Mouse (Mus musculus) heart, adult 2 months (tissue): ENCODE measurements around the gene Tysnd1. TPM values are rescaled to one million over a fixed set of nuclear protein-coding genes. Genes with fewer than 3 reads are reported as not detected.

ENCODE experiments used
- DNase-seq, 2 experiments: peaks; one replicate each; pipeline ENCODE4 v3.0.0; 2021
- H3K27ac ChIP-seq: fragments of 200-600 bp; 2 replicates; pipeline ENCODE4 v1.8.1; 2022
- H3K27me3 ChIP-seq: fragments of 200-500 bp; 2 replicates; pipeline ENCODE4 v1.6.1; 2012; ENCODE audit warnings: mild to moderate bottlenecking, low read length, inconsistent platforms, mixed read lengths; ENCODE audit not compliant: control insufficient read depth, insufficient read depth
- H3K36me3 ChIP-seq: fragments of 200-500 bp; 2 replicates; pipeline ENCODE4 v1.6.1; 2012; ENCODE audit warnings: low read length, inconsistent platforms; ENCODE audit not compliant: control insufficient read depth, insufficient read depth
- H3K4me1 ChIP-seq: fragments of 200-500 bp; 2 replicates; pipeline ENCODE4 v1.6.1; 2011; ENCODE audit warnings: low read length; ENCODE audit not compliant: control insufficient read depth, insufficient read depth
- H3K4me3 ChIP-seq: fragments of 200-600 bp; 2 replicates; pipeline ENCODE4 v1.8.1; 2022
- H3K79me2 ChIP-seq: fragments of 200-500 bp; replicated peaks from 2 replicates; pipeline ENCODE4 v1.6.1; 2012; ENCODE audit warnings: mild to moderate bottlenecking, inconsistent platforms, low read length, moderate library complexity, mixed read lengths; ENCODE audit not compliant: control insufficient read depth, insufficient read depth
- H3K9ac ChIP-seq: fragments of 200-500 bp; 2 replicates; pipeline ENCODE4 v1.6.1; 2012; ENCODE audit warnings: low read depth, mild to moderate bottlenecking, control low read depth, inconsistent platforms, low read length, mixed read lengths
- CTCF ChIP-seq: fragments of 200-600 bp; IDR thresholded peaks from 2 replicates; pipeline ENCODE4 v1.8.1; 2022; ENCODE audit warnings: antibody characterized with exemption, mild to moderate bottlenecking, moderate library complexity
- EP300 ChIP-seq: fragments of 200-500 bp; IDR thresholded peaks from 2 replicates; pipeline ENCODE4 v1.6.1; 2011; ENCODE audit warnings: low read depth, low read length, control low read depth; ENCODE audit not compliant: insufficient read depth
- POLR2A ChIP-seq: fragments of 200-500 bp; IDR thresholded peaks from 2 replicates; pipeline ENCODE4 v1.6.1; 2011; ENCODE audit warnings: mild to moderate bottlenecking, low read depth, low read length, control low read depth; ENCODE audit not compliant: insufficient read depth
- WGBS: fragments of 180-500 bp; shearing (Covaris S2); methylation state at CpG from one replicate; pipeline ENCODE4 v1.1.7; 2018; 5-methylcytosine and 5-hydroxymethylcytosine counted together
- intact Hi-C: fragments of 180-260 bp; cut with DNase I; formaldehyde crosslinking; loops from one replicate; pipeline ENCODE4 v1.15.1; 2025
- polyA plus RNA-seq: library from polyadenylated mRNA; depleted of rRNA; stranded (reverse); fragments of >200 nt; gene quantifications from 2 replicates; pipeline ENCODE4 v1.2.3, GENCODE M21; 2012
- total RNA-seq, 2 experiments: library from RNA; stranded (reverse); gene quantifications; 2 replicates each; pipeline ENCODE4 v1.2.3; 2021

Gene Tysnd1
- total and polyA plus RNA-seq, 3 experiments: 20.2 to 27.2 (median 22.3) TPM

GRCm38 (mm10) chr10:61695703-61696559 lies 617 bp downstream of the Tysnd1 start:
- intact Hi-C loops: loop anchor here (2.0 kb wide), 2 partner anchors 17 to 39 kb away; no protein-coding TSS in a partner anchor

GRCm38 (mm10) chr10:61696560-61696823 lies 1.2 kb downstream of the Tysnd1 start:
- Histone ChIP-seq H3K27me3 (no peaks in the 10 kb centered on the region), H3K27ac (no peak overlapping the region), H3K9ac (peak overlapping the region; percentile 69), H3K79me2 (peaks cover 6% of the 10 kb centered on the region), H3K36me3 (no peaks in the 10 kb centered on the region), H3K4me1 (peaks cover 5% of the 10 kb centered on the region), H3K4me3 (peak overlapping the region; percentile 99)
- intact Hi-C loops: loop anchor here (2.0 kb wide), 1 partner anchor 16 kb away; no protein-coding TSS in a partner anchor
- 8% methylated on average over 19 of the region's 19 CpGs for WGBS
- DNase-seq: no peak
- TF ChIP-seq EP300 (no peak), POLR2A (no peak), CTCF (no peak)

More at GRCm38 (mm10) chr10:61695703-61696559, 617 bp downstream of the Tysnd1 start:
- Histone ChIP-seq H3K4me3 (peak overlapping the region; percentile 99), H3K27me3 (no peaks in the 10 kb centered on the region), H3K9ac (peak overlapping the region; percentile 69), H3K79me2 (peaks cover 6% of the 10 kb centered on the region), H3K27ac (peak overlapping the region; percentile 79), H3K4me1 (peaks cover 5% of the 10 kb centered on the region), H3K36me3 (no peaks in the 10 kb centered on the region)
- under 1% methylated on average over 109 of the region's 111 CpGs for whole genome bisulfite sequencing
- TF ChIP-seq EP300 (no peak), POLR2A (no peak), CTCF (no peak)
- no peak for DNase-seq

DNA sequence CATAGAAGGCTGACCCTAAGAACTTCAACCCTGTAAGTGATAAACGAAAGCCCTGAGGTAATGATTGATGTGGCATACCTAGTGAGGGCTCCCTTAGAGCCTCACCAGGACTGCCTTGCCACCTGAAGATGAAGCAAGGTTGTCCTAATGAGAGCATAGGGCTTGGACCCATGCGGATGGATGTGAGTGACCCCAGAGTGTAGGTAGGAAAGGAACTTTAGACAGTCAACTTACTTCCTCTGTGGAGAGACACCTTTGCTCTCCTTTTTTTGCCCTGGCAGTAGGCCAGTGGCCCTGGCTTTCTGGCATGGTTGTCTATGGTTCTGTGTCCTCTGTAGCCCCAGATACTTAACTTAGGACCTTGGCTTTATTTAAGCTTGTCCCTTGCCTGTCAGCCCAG lies 1.7 kb downstream of the Tysnd1 start:
- H3K79me2 ChIP-seq: peaks cover 6% of the 10 kb centered on the region
- intact Hi-C loops: loop anchor here (2.0 kb wide), 1 partner anchor 16 kb away; no protein-coding TSS in a partner anchor
- H3K4me3 ChIP-seq: peak overlapping the region; percentile 99; the same call in 1 of the 2 replicates
- no peaks in the 10 kb centered on the region for H3K27me3 ChIP-seq
- H3K4me1 ChIP-seq: peaks cover 5% of the 10 kb centered on the region
- H3K9ac ChIP-seq: no peak overlapping the region; the same call in 1 of the 2 replicates
- H3K36me3 ChIP-seq: no peaks in the 10 kb centered on the region
- TF ChIP-seq CTCF: no peak
- H3K27ac ChIP-seq: no peak overlapping the region
- DNase-seq: no peak
- WGBS: 79% methylated on average over 2 of the region's 2 CpGs

DNA sequence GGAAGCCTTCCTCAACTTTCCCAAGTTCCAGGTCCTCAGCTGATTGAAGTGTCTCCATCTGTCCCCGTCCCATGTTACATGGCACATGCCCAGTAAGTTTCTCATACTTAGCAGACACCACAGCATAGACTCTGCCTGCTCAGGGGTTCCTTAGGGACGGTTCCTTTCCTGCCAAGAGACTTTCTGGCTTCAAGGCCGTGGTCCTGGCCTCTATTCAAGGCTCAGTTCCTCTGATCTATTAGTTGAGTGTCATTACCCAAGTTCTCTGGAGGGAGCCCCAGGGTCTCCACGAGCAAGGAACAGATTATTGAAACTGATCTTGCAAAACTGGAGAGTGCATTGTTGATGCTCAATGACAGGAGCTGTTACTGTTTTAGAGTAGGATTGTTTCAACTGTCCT lies 9.3 kb downstream of the Tysnd1 start:
- WGBS: 67% methylated on average over 4 of the region's 4 CpGs
- Histone ChIP-seq H3K36me3 (no peaks in the 10 kb centered on the region), H3K4me1 (no peaks in the 10 kb centered on the region), H3K27me3 (no peaks in the 10 kb centered on the region), H3K79me2 (no peaks in the 10 kb centered on the region), H3K27ac (no peak overlapping the region), H3K9ac (no peak overlapping the region), H3K4me3 (no peak overlapping the region)
- intact Hi-C loops: no loop called here
- DNase-seq: no peak
- TF ChIP-seq EP300 (no peak), POLR2A (no peak), CTCF (no peak)

DNA sequence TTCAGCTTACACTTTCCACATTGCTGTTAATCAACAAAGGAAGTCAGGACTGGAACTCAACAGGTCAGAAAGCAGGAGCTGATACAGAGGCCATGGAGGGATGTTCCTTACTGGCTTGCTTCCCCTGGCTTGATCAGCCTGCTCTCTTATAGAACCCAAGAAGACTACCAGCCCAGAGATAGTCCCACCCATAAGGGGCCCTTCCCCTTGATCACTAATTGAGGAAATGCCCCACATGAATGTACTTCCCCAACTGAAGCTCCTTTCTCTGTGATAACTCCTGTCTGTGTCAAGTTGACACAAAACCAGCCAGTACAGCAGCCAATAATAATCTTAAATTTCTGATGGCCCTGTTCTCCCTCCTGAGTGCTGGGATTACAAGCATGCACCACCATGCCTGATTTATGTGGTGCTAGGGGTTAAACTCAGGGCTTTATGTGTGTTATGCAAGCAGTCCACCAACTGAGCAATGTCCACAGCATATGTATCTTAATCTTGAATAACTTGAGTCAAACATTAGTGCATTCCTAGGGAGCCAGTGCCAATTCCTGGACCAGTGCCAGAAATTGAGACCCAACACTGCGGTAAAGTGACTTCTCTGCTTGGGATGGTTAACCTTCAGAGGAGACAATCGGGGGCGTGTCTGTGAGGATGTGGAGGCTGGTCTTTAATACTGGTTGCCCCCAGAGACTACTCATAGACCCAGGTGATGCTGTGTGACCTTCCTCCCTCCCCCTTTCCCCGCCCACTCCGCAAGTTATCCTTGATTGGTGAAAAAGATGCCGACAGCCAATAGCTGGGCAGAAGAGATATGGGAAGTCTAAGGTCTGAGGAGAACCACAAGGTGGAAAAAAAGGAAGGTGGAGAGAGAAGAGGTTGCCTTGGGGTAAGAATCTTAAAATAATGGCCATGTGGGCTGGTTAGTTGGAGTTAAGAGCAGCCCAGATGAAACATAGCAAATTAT lies 11.4 kb downstream of the Tysnd1 start:
- Histone ChIP-seq H3K79me2 (no peaks in the 10 kb centered on the region), H3K4me3 (no peak overlapping the region), H3K9ac (no peak overlapping the region), H3K27ac (no peak overlapping the region), H3K4me1 (no peaks in the 10 kb centered on the region), H3K27me3 (no peaks in the 10 kb centered on the region), H3K36me3 (no peaks in the 10 kb centered on the region)
- no peak for DNase-seq
- TF ChIP-seq EP300: no peak
- TF ChIP-seq POLR2A: no peak
- no peak for TF ChIP-seq CTCF
- intact Hi-C loops: no loop called here
- WGBS: 64% methylated on average over 6 of the region's 6 CpGs

GRCm38 (mm10) chr10:61713601-61714000 lies 18.3 kb downstream of the Tysnd1 start:
- no peaks in the 10 kb centered on the region for H3K79me2 ChIP-seq
- H3K27ac ChIP-seq: no peak overlapping the region
- H3K4me1 ChIP-seq: peaks cover 3% of the 10 kb centered on the region
- intact Hi-C loops: loop anchor here (2.0 kb wide), 1 partner anchor 17 kb away; no protein-coding TSS in a partner anchor
- 76% methylated on average over 3 of the region's 3 CpGs for WGBS
- DNase-seq: no peak
- H3K36me3 ChIP-seq: no peaks in the 10 kb centered on the region
- no peak overlapping the region for H3K9ac ChIP-seq
- no peak for TF ChIP-seq POLR2A
- TF ChIP-seq EP300: no peak
- TF ChIP-seq CTCF: no peak
- H3K4me3 ChIP-seq: no peak overlapping the region
- H3K27me3 ChIP-seq: no peaks in the 10 kb centered on the region
